Mouse (Mus musculus): Measurements from ENCODE around the gene Onecut3. TPM values are rescaled to one million over a fixed set of nuclear protein-coding genes. Genes with fewer than 3 reads are reported as not detected.

Gene Onecut3
- total and polyA plus RNA-seq, 2 experiments from 2014 or later = not detected

GRCm38 (mm10) chr10:80561116-80561944 is 66.7 kb downstream of the Onecut3 start, which contains the start of gene Rexo1:
Rexo1 (minus strand) TSS chr10:80561560.
- Histone ChIP-seq H3K36me3 (replicated peaks; ENCODE audit: control insufficient read depth, insufficient read depth, low read length) (no peaks in the 10 kb centered on the region), H3K4me3 (ENCODE audit: low read depth, low read length) (peak within 1 kb of the TSS; percentile 93), H3K27me3 (ENCODE audit: control insufficient read depth, insufficient read depth, low read length) (no peaks in the 10 kb centered on the region), H3K4me2 (ENCODE audit: low read depth, low read length) (peak within 1 kb of the TSS; percentile 79), H3K9ac (replicated peaks; ENCODE audit: low read depth, low read length) (peak within 1 kb of the TSS; percentile 94), H3K4me1 (ENCODE audit: control insufficient read depth, insufficient read depth) (peaks cover 14% of the 10 kb centered on the region; the same call in 1 of the 2 replicates), H3K27ac (ENCODE audit: low read depth) (peak within 1 kb of the TSS; percentile 89), H3K9me3 (replicated peaks; ENCODE audit: control insufficient read depth, low read length) (no peaks in the 10 kb centered on the region)
- under 1% methylated on average over 72 of the region's 72 CpGs for WGBS
- DNase-seq (ENCODE audit: low spot score) = peak; percentile 93
- TF ChIP-seq EP300 (IDR thresholded peaks at IDR 0.05; ENCODE audit: low read depth) = peak; percentile 91
- peak; percentile 77 for TF ChIP-seq CTCF (IDR thresholded peaks at IDR 0.05; ENCODE audit: low read depth)
- ATAC-seq (ENCODE audit: insufficient read depth, low read depth) = peak; percentile 87

- TF ChIP-seq CTCF (IDR thresholded peaks at IDR 0.05; ENCODE audit: low read depth) (peak; percentile 93), EP300 (IDR thresholded peaks at IDR 0.05; ENCODE audit: low read depth) (no peak)
- Histone ChIP-seq H3K36me3 (replicated peaks; ENCODE audit: control insufficient read depth, insufficient read depth, low read length) (peaks cover 8% of the 10 kb centered on the region; the same call in 1 of the 2 replicates), H3K27me3 (ENCODE audit: control insufficient read depth, insufficient read depth, low read length) (no peaks in the 10 kb centered on the region), H3K9ac (replicated peaks; ENCODE audit: low read depth, low read length) (no peak overlapping the region), H3K4me3 (ENCODE audit: low read depth, low read length) (no peak overlapping the region), H3K27ac (ENCODE audit: low read depth) (no peak overlapping the region), H3K4me2 (ENCODE audit: low read depth, low read length) (peak overlapping the region; percentile 20; the same call in 1 of the 2 replicates), H3K9me3 (replicated peaks; ENCODE audit: control insufficient read depth, low read length) (no peaks in the 10 kb centered on the region), H3K4me1 (ENCODE audit: control insufficient read depth, insufficient read depth) (peaks cover 19% of the 10 kb centered on the region)
- WGBS = 31% methylated on average over 17 of the region's 17 CpGs
- DNase-seq (ENCODE audit: low spot score) (peak; percentile 53), ATAC-seq (ENCODE audit: insufficient read depth, low read depth) (no peak)
Observed at GRCm38 (mm10) chr10:80566375-80567092, 71.9 kb downstream of the Onecut3 start.

Other genes with a start within 250 kb of the Onecut3 start
- gene Ndufs7, start 245.7 kb upstream of the Onecut3 start, total RNA-seq (2014; rRNA removed; ENCODE audit: low replicate concordance) = 838 and 847 TPM in 2 replicates
- gene Ndufs7, start 245.7 kb upstream of the Onecut3 start, polyA plus RNA-seq (2015; fragmentation: Nextera tagmentation; extraction: Ambion mirVana) = 1,203 and 1,284 TPM in 2 replicates
- gene Gamt, start 233.8 kb upstream of the Onecut3 start, total RNA-seq (2014; rRNA removed; ENCODE audit: low replicate concordance) = 27.2 and 27.7 TPM in 2 replicates
- 22.8 and 25.7 TPM in 2 replicates for gene Gamt, start 233.8 kb upstream of the Onecut3 start, polyA plus RNA-seq (2015; fragmentation: Nextera tagmentation; extraction: Ambion mirVana)
- 88.9 and 96.2 TPM in 2 replicates for gene Dazap1, start 233.3 kb upstream of the Onecut3 start, total RNA-seq (2014; rRNA removed; ENCODE audit: low replicate concordance)
- 24.8 and 30.3 TPM in 2 replicates for gene Dazap1, start 233.3 kb upstream of the Onecut3 start, polyA plus RNA-seq (2015; fragmentation: Nextera tagmentation; extraction: Ambion mirVana)
- 1,030 and 1,317 TPM in 2 replicates for gene Rps15, start 202.4 kb upstream of the Onecut3 start, total RNA-seq (2014; rRNA removed; ENCODE audit: low replicate concordance)
- gene Rps15, start 202.4 kb upstream of the Onecut3 start, polyA plus RNA-seq (2015; fragmentation: Nextera tagmentation; extraction: Ambion mirVana) = 499 and 510 TPM in 2 replicates
- 1.4 and 3.4 TPM in 2 replicates for gene Apc2, start 198.9 kb upstream of the Onecut3 start, total RNA-seq (2014; rRNA removed; ENCODE audit: low replicate concordance)
- gene Apc2, start 198.9 kb upstream of the Onecut3 start, polyA plus RNA-seq (2015; fragmentation: Nextera tagmentation; extraction: Ambion mirVana) = 0.77 and 0.83 TPM in 2 replicates
- 13.5 and 41.4 TPM in 2 replicates for gene 2310011J03Rik, start 174.3 kb upstream of the Onecut3 start, total RNA-seq (2014; rRNA removed; ENCODE audit: low replicate concordance)
- gene 2310011J03Rik, start 174.3 kb upstream of the Onecut3 start, polyA plus RNA-seq (2015; fragmentation: Nextera tagmentation; extraction: Ambion mirVana) = 35.2 and 37.4 TPM in 2 replicates
- not detected in 2 replicates for gene Pcsk4, start 165.3 kb upstream of the Onecut3 start, total RNA-seq (2014; rRNA removed; ENCODE audit: low replicate concordance)
- gene Pcsk4, start 165.3 kb upstream of the Onecut3 start, polyA plus RNA-seq (2015; fragmentation: Nextera tagmentation; extraction: Ambion mirVana) = 2.0 and 2.1 TPM in 2 replicates
- gene Reep6, start 164.9 kb upstream of the Onecut3 start, total RNA-seq (2014; rRNA removed; ENCODE audit: low replicate concordance) = not detected in 2 replicates
- 0.85 and 1.0 TPM in 2 replicates for gene Reep6, start 164.9 kb upstream of the Onecut3 start, polyA plus RNA-seq (2015; fragmentation: Nextera tagmentation; extraction: Ambion mirVana)
- gene Adamtsl5, start 146.4 kb upstream of the Onecut3 start, total RNA-seq (2014; rRNA removed; ENCODE audit: low replicate concordance) = 18.5 and 34.6 TPM in 2 replicates
- 12.6 and 14.6 TPM in 2 replicates for gene Adamtsl5, start 146.4 kb upstream of the Onecut3 start, polyA plus RNA-seq (2015; fragmentation: Nextera tagmentation; extraction: Ambion mirVana)
- gene Plk5, start 138.4 kb upstream of the Onecut3 start, total RNA-seq (2014; rRNA removed; ENCODE audit: low replicate concordance) = 1.7 TPM in 1 of 2 replicates, not detected in the other
- 0.05 TPM in 2 replicates for gene Plk5, start 138.4 kb upstream of the Onecut3 start, polyA plus RNA-seq (2015; fragmentation: Nextera tagmentation; extraction: Ambion mirVana)
- 20.0 and 26.4 TPM in 2 replicates for gene Mex3d, start 107.2 kb upstream of the Onecut3 start, total RNA-seq (2014; rRNA removed; ENCODE audit: low replicate concordance)
- 2.2 and 2.9 TPM in 2 replicates for gene Mex3d, start 107.2 kb upstream of the Onecut3 start, polyA plus RNA-seq (2015; fragmentation: Nextera tagmentation; extraction: Ambion mirVana)
- gene Mbd3, start 95.3 kb upstream of the Onecut3 start, total RNA-seq (2014; rRNA removed; ENCODE audit: low replicate concordance) = 35.1 and 35.3 TPM in 2 replicates
- gene Mbd3, start 95.3 kb upstream of the Onecut3 start, polyA plus RNA-seq (2015; fragmentation: Nextera tagmentation; extraction: Ambion mirVana) = 75.6 and 78.0 TPM in 2 replicates
- 1,589 and 2,020 TPM in 2 replicates for gene Uqcr11, start 88.0 kb upstream of the Onecut3 start, total RNA-seq (2014; rRNA removed; ENCODE audit: low replicate concordance)
- 3,128 and 3,343 TPM in 2 replicates for gene Uqcr11, start 88.0 kb upstream of the Onecut3 start, polyA plus RNA-seq (2015; fragmentation: Nextera tagmentation; extraction: Ambion mirVana)
- gene Tcf3, start 61.2 kb upstream of the Onecut3 start, total RNA-seq (2014; rRNA removed; ENCODE audit: low replicate concordance) = 77.8 and 91.4 TPM in 2 replicates
- 20.1 and 20.6 TPM in 2 replicates for gene Tcf3, start 61.2 kb upstream of the Onecut3 start, polyA plus RNA-seq (2015; fragmentation: Nextera tagmentation; extraction: Ambion mirVana)
- gene Atp8b3, start 44.3 kb downstream of the Onecut3 start, total RNA-seq (2014; rRNA removed; ENCODE audit: low replicate concordance) = not detected in 2 replicates
- gene Atp8b3, start 44.3 kb downstream of the Onecut3 start, polyA plus RNA-seq (2015; fragmentation: Nextera tagmentation; extraction: Ambion mirVana) = not detected in 2 replicates
- gene Rexo1, start 66.7 kb downstream of the Onecut3 start, total RNA-seq (2014; rRNA removed; ENCODE audit: low replicate concordance) = 13.1 and 17.6 TPM in 2 replicates
- 7.6 TPM in 2 replicates for gene Rexo1, start 66.7 kb downstream of the Onecut3 start, polyA plus RNA-seq (2015; fragmentation: Nextera tagmentation; extraction: Ambion mirVana)
- 9.3 TPM in 2 replicates for gene Klf16, start 82.5 kb downstream of the Onecut3 start, total RNA-seq (2014; rRNA removed; ENCODE audit: low replicate concordance)
- 3.1 and 3.5 TPM in 2 replicates for gene Klf16, start 82.5 kb downstream of the Onecut3 start, polyA plus RNA-seq (2015; fragmentation: Nextera tagmentation; extraction: Ambion mirVana)
- gene Abhd17a, start 95.5 kb downstream of the Onecut3 start, total RNA-seq (2014; rRNA removed; ENCODE audit: low replicate concordance) = 194 and 462 TPM in 2 replicates
- gene Abhd17a, start 95.5 kb downstream of the Onecut3 start, polyA plus RNA-seq (2015; fragmentation: Nextera tagmentation; extraction: Ambion mirVana) = 88.2 and 88.6 TPM in 2 replicates
- 25.8 and 44.5 TPM in 2 replicates for gene Scamp4, start 108.0 kb downstream of the Onecut3 start, total RNA-seq (2014; rRNA removed; ENCODE audit: low replicate concordance)
- 39.2 and 39.8 TPM in 2 replicates for gene Scamp4, start 108.0 kb downstream of the Onecut3 start, polyA plus RNA-seq (2015; fragmentation: Nextera tagmentation; extraction: Ambion mirVana)
- gene Adat3, start 108.0 kb downstream of the Onecut3 start, total RNA-seq (2014; rRNA removed; ENCODE audit: low replicate concordance) = 1.6 and 4.5 TPM in 2 replicates
- 1.8 and 2.7 TPM in 2 replicates for gene Adat3, start 108.0 kb downstream of the Onecut3 start, polyA plus RNA-seq (2015; fragmentation: Nextera tagmentation; extraction: Ambion mirVana)
- 0.23 and 1.3 TPM in 2 replicates for gene Gm49322, start 111.2 kb downstream of the Onecut3 start, total RNA-seq (2014; rRNA removed; ENCODE audit: low replicate concordance)
- 0.33 and 0.38 TPM in 2 replicates for gene Gm49322, start 111.2 kb downstream of the Onecut3 start, polyA plus RNA-seq (2015; fragmentation: Nextera tagmentation; extraction: Ambion mirVana)
- gene Csnk1g2, start 128.0 kb downstream of the Onecut3 start, total RNA-seq (2014; rRNA removed; ENCODE audit: low replicate concordance) = 141 and 149 TPM in 2 replicates
- gene Csnk1g2, start 128.0 kb downstream of the Onecut3 start, polyA plus RNA-seq (2015; fragmentation: Nextera tagmentation; extraction: Ambion mirVana) = 69.1 and 75.6 TPM in 2 replicates
- 92.2 and 108 TPM in 2 replicates for gene Btbd2, start 162.2 kb downstream of the Onecut3 start, total RNA-seq (2014; rRNA removed; ENCODE audit: low replicate concordance)
- 36.7 and 40.6 TPM in 2 replicates for gene Btbd2, start 162.2 kb downstream of the Onecut3 start, polyA plus RNA-seq (2015; fragmentation: Nextera tagmentation; extraction: Ambion mirVana)
- gene Mknk2, start 183.3 kb downstream of the Onecut3 start, total RNA-seq (2014; rRNA removed; ENCODE audit: low replicate concordance) = 150 and 174 TPM in 2 replicates
- gene Mknk2, start 183.3 kb downstream of the Onecut3 start, polyA plus RNA-seq (2015; fragmentation: Nextera tagmentation; extraction: Ambion mirVana) = 76.9 and 78.3 TPM in 2 replicates
- 15.0 and 15.6 TPM in 2 replicates for gene Mob3a, start 207.1 kb downstream of the Onecut3 start, total RNA-seq (2014; rRNA removed; ENCODE audit: low replicate concordance)
- 10.8 and 11.5 TPM in 2 replicates for gene Mob3a, start 207.1 kb downstream of the Onecut3 start, polyA plus RNA-seq (2015; fragmentation: Nextera tagmentation; extraction: Ambion mirVana)
- 6.6 and 6.9 TPM in 2 replicates for gene Izumo4, start 207.3 kb downstream of the Onecut3 start, total RNA-seq (2014; rRNA removed; ENCODE audit: low replicate concordance)
- 3.6 and 7.3 TPM in 2 replicates for gene Izumo4, start 207.3 kb downstream of the Onecut3 start, polyA plus RNA-seq (2015; fragmentation: Nextera tagmentation; extraction: Ambion mirVana)
- 72.7 and 77.9 TPM in 2 replicates for gene Ap3d1, start 247.4 kb downstream of the Onecut3 start, total RNA-seq (2014; rRNA removed; ENCODE audit: low replicate concordance)
- gene Ap3d1, start 247.4 kb downstream of the Onecut3 start, polyA plus RNA-seq (2015; fragmentation: Nextera tagmentation; extraction: Ambion mirVana) = 31.6 and 34.3 TPM in 2 replicates